Mouse (Mus musculus) urinary bladder, postnatal 4 days (tissue): Measurements from ENCODE around the gene Vkorc1l1.

ENCODE experiments used
- DNase-seq, 2 experiments: peaks; one replicate each; pipeline ENCODE4 v3.0.0; 2021 to 2022; ENCODE audit warnings: low spot score in 2 of 2

Vkorc1l1 gene

GRCm38 (mm10) chr5:129942073-129942939, 536 bp downstream of the Vkorc1l1 start:
- peak in 1 of 2 experiments; percentile 34 for DNase-seq

GRCm38 (mm10) chr5:129943402-129943801, 1.6 kb downstream of the Vkorc1l1 start:
- DNase-seq: no peak

GRCm38 (mm10) chr5:129947528-129948033, 5.8 kb downstream of the Vkorc1l1 start:
- DNase-seq: no peak

GRCm38 (mm10) chr5:129952143-129952542, 10.4 kb downstream of the Vkorc1l1 start:
- DNase-seq: no peak

GRCm38 (mm10) chr5:129954473-129955254, 12.9 kb downstream of the Vkorc1l1 start:
- no peak for DNase-seq

GRCm38 (mm10) chr5:129955792-129956191, 14.0 kb downstream of the Vkorc1l1 start:
- DNase-seq: no peak

GRCm38 (mm10) chr5:129963224-129963623, 21.5 kb downstream of the Vkorc1l1 start:
- no peak for DNase-seq

GRCm38 (mm10) chr5:129966448-129966847, 24.7 kb downstream of the Vkorc1l1 start:
- DNase-seq: no peak

- no peak for DNase-seq
Measured at GRCm38 (mm10) chr5:129968417-129968816, 26.6 kb downstream of the Vkorc1l1 start.

- no peak for DNase-seq
Measured at GRCm38 (mm10) chr5:129971491-129971890, 29.7 kb downstream of the Vkorc1l1 start.

- DNase-seq: no peak
Measured at GRCm38 (mm10) chr5:129974354-129974753, 32.6 kb downstream of the Vkorc1l1 start.

GRCm38 (mm10) chr5:129974866-129975311, 33.1 kb downstream of the Vkorc1l1 start:
- no peak for DNase-seq

- DNase-seq: no peak
Measured at GRCm38 (mm10) chr5:129977768-129978167, 36.0 kb downstream of the Vkorc1l1 start.

- no peak for DNase-seq
Measured at GRCm38 (mm10) chr5:129978608-129979007, 36.8 kb downstream of the Vkorc1l1 start.

- no peak for DNase-seq
Measured at GRCm38 (mm10) chr5:129980216-129980615, 38.4 kb downstream of the Vkorc1l1 start.

GRCm38 (mm10) chr5:129989376-129989775, 47.6 kb downstream of the Vkorc1l1 start:
- no peak for DNase-seq

GRCm38 (mm10) chr5:129991898-129992297, 50.1 kb downstream of the Vkorc1l1 start:
- DNase-seq: no peak

GRCm38 (mm10) chr5:129993374-129993773, 51.6 kb downstream of the Vkorc1l1 start:
- DNase-seq: no peak

GRCm38 (mm10) chr5:129994989-129995388, 53.2 kb downstream of the Vkorc1l1 start:
- no peak for DNase-seq

- no peak for DNase-seq
Measured at GRCm38 (mm10) chr5:129997700-129998099, 55.9 kb downstream of the Vkorc1l1 start.

GRCm38 (mm10) chr5:129999097-129999496, 57.3 kb downstream of the Vkorc1l1 start:
- DNase-seq: no peak

GRCm38 (mm10) chr5:130000735-130001134, 59.0 kb downstream of the Vkorc1l1 start:
- DNase-seq: no peak
